Mouse (Mus musculus): Measurements from ENCODE around the gene Best3. TPM values are rescaled to one million over a fixed set of nuclear protein-coding genes. Genes with fewer than 3 reads are reported as not detected.
A peak's percentile ranks its signal among the peaks of the same experiment; 100 is the strongest.

Best3 gene
- 0.20 and 0.32 TPM in 2 replicates for polyA plus RNA-seq (2014; fragmentation: Nextera tagmentation; extraction: Ambion mirVana)

DNA sequence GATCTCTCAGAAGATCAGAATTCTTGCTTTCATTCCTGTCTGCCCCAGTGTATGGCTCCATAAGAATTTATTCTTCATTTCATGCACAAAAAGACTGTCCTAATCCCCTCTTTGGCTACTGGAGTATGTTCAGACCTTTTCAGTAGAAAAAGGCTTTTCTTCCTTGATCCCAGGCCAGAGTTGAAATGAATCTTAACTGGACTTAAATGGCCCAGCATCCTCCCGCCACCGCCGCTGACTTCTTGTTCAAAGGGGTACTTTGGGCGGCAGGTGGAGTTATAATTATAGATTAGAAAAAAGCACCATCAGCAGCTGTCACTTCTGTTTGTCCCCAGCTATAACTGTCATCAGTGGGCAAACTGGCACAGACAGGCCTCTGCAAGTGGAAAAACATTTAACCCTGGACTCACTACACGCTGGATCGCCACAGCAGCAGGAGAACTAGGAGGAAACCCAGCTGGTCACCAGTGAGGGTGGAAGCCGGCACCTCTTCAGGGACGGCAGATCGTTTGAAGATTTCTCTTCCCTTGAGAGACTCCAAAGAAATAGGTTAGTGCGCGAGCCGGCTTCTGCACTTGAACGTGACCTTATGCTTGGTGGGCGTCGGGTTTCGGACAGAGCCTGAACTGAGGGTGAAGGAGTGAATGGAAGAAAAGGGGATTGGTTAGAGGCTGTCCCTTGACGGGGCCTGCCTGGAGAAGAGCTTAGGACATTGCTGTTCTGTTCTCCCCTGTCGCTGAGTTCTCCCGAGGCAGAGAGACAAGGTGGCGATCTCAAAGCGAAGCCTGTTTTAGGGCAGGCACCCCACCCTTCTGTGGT lies at the start of gene Best3:
Gene Best3 (plus strand): TSS at position 51 of the 819 bp plus-strand sequence.
- Histone ChIP-seq H3K4me2 (ENCODE audit: low read depth, low read length) (no peak within 1 kb of the TSS), H3K4me3 (ENCODE audit: low read depth, low read length) (no peak within 1 kb of the TSS), H3K9me3 (replicated peaks; ENCODE audit: control insufficient read depth, low read length) (no peaks in the 10 kb centered on the region), H3K27ac (replicated peaks; ENCODE audit: low read depth, low read length) (no peak within 1 kb of the TSS), H3K27me3 (ENCODE audit: control insufficient read depth, insufficient read depth, low read length) (no peaks in the 10 kb centered on the region), H3K4me1 (ENCODE audit: control insufficient read depth, insufficient read depth, low read length) (no peaks in the 10 kb centered on the region), H3K9ac (replicated peaks; ENCODE audit: low read length) (no peak within 1 kb of the TSS), H3K36me3 (replicated peaks; ENCODE audit: control insufficient read depth, insufficient read depth, low read depth, low read length) (no peaks in the 10 kb centered on the region)
- DNase-seq (ENCODE audit: low spot score) = no peak
- no peak for ATAC-seq (replicated peaks; ENCODE audit: insufficient number of reproducible peaks, low FRiP score, low TSS enrichment, low read depth)
- 48% methylated on average over 21 of the region's 21 CpGs for WGBS

DNA sequence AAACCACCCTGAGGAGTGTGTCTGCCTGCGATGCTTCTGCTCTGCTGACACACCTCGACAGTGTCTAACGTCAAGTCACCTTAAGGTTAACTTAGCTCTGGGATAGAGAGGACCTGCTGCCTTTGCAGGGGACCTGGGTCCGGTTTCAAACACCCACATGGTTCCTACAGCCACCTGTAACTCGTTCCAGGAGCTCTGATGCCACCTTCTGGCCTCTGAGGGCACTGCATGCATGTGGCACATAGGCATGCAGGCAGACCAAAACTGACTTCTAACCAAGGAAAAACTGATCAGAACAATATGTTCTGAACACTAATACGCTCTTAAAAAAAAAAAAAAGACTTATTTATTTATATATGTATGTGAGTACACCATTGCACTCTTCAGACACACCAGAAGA lies 43.1 kb upstream of the Best3 start:
- no peaks in the 10 kb centered on the region for H3K27me3 ChIP-seq (ENCODE audit: control insufficient read depth, insufficient read depth, low read length)
- H3K4me1 ChIP-seq (ENCODE audit: control insufficient read depth, insufficient read depth, low read length) = no peaks in the 10 kb centered on the region
- H3K9ac ChIP-seq (replicated peaks; ENCODE audit: low read length) = no peak overlapping the region
- DNase-seq (ENCODE audit: low spot score) = no peak
- H3K36me3 ChIP-seq (replicated peaks; ENCODE audit: control insufficient read depth, insufficient read depth, low read depth, low read length) = no peaks in the 10 kb centered on the region; the same call in none of the 2 replicates
- ATAC-seq (replicated peaks; ENCODE audit: insufficient number of reproducible peaks, low FRiP score, low TSS enrichment, low read depth) = no peak
- H3K9me3 ChIP-seq (replicated peaks; ENCODE audit: control insufficient read depth, low read length) = no peaks in the 10 kb centered on the region
- no peak overlapping the region for H3K27ac ChIP-seq (replicated peaks; ENCODE audit: low read depth, low read length)
- WGBS = 91% methylated on average over 6 of the region's 6 CpGs
- H3K4me3 ChIP-seq (ENCODE audit: low read depth, low read length) = no peak overlapping the region
- no peak overlapping the region for H3K4me2 ChIP-seq (ENCODE audit: low read depth, low read length)

DNA sequence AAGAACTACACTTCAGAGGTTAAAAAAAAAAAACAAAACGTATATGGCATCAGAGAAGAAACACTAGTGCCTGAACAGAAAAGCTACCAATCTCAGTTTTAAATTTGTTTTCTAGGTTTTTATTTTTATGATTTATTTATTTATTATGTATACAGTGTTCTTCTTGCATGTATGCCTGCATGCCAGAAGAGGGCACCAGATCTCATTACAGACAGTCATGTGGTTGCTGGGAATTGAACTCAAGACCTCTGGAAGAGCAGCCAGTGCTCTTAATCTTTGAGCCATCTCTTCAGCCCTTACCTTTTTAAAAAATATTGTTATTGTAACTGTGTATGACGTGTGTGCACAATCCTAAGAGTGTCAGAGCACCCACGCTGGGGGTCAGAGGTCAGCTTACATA lies 42.0 kb upstream of the Best3 start:
- no peaks in the 10 kb centered on the region for H3K9me3 ChIP-seq (replicated peaks; ENCODE audit: control insufficient read depth, low read length)
- H3K27ac ChIP-seq (replicated peaks; ENCODE audit: low read depth, low read length) = no peak overlapping the region
- no peak overlapping the region for H3K4me3 ChIP-seq (ENCODE audit: low read depth, low read length)
- DNase-seq (ENCODE audit: low spot score) (no peak), ATAC-seq (replicated peaks; ENCODE audit: insufficient number of reproducible peaks, low FRiP score, low TSS enrichment, low read depth) (no peak)
- no peaks in the 10 kb centered on the region for H3K4me1 ChIP-seq (ENCODE audit: control insufficient read depth, insufficient read depth, low read length)
- no peaks in the 10 kb centered on the region for H3K27me3 ChIP-seq (ENCODE audit: control insufficient read depth, insufficient read depth, low read length)
- H3K36me3 ChIP-seq (replicated peaks; ENCODE audit: control insufficient read depth, insufficient read depth, low read depth, low read length) = no peaks in the 10 kb centered on the region; the same call in none of the 2 replicates
- no peak overlapping the region for H3K4me2 ChIP-seq (ENCODE audit: low read depth, low read length)
- WGBS = 74% methylated on average over 3 of the region's 3 CpGs
- H3K9ac ChIP-seq (replicated peaks; ENCODE audit: low read length) = no peak overlapping the region

DNA sequence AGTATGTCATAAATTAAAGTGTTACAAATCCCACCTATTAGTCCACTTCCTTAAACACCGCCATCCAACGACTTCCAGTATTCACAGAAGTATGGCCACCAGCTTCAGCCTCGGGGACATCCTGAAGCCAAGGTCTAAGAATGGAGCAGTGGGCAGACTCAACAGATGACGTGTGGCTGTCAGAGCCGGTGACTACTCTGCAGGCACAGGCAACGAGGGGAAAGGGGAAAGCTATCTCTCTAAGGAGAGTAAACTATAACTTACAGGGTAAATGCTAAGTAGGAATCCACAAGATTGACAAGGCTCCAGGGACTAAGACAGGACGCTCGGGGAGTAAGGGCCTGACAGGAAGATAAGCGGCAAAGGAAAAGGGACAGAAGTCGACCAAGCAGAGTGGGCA lies 41.2 kb upstream of the Best3 start:
- DNase-seq (ENCODE audit: low spot score) (no peak), ATAC-seq (replicated peaks; ENCODE audit: insufficient number of reproducible peaks, low FRiP score, low TSS enrichment, low read depth) (no peak)
- Histone ChIP-seq H3K4me2 (ENCODE audit: low read depth, low read length) (no peak overlapping the region), H3K9ac (replicated peaks; ENCODE audit: low read length) (no peak overlapping the region), H3K4me3 (ENCODE audit: low read depth, low read length) (no peak overlapping the region), H3K27ac (replicated peaks; ENCODE audit: low read depth, low read length) (no peak overlapping the region), H3K36me3 (replicated peaks; ENCODE audit: control insufficient read depth, insufficient read depth, low read depth, low read length) (no peaks in the 10 kb centered on the region; the same call in 1 of the 2 replicates), H3K9me3 (replicated peaks; ENCODE audit: control insufficient read depth, low read length) (no peaks in the 10 kb centered on the region), H3K27me3 (ENCODE audit: control insufficient read depth, insufficient read depth, low read length) (no peaks in the 10 kb centered on the region), H3K4me1 (ENCODE audit: control insufficient read depth, insufficient read depth, low read length) (no peaks in the 10 kb centered on the region)
- WGBS = 75% methylated on average over 10 of the region's 10 CpGs

DNA sequence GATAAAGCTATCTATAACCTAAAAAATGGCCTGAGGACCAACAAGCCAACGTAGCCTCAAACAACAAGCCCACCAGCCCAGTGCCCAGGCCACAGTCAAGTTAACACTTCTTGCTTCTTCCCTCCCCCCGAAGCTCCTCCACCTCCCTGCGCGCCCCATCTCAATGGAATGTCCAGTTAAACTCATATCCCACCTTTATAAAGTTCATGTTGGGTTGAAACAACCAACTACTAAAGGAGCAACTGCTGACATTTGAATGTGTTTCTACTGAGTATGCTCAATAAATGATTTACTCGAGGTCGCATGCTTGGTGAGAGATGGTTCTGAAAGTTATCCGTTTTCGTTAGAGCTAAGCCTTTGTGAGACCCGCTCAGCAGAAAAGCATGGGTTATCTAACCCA lies 37.7 kb upstream of the Best3 start:
- ATAC-seq (replicated peaks; ENCODE audit: insufficient number of reproducible peaks, low FRiP score, low TSS enrichment, low read depth) (no peak), DNase-seq (ENCODE audit: low spot score) (no peak)
- H3K4me1 ChIP-seq (ENCODE audit: control insufficient read depth, insufficient read depth, low read length) = no peaks in the 10 kb centered on the region
- H3K27me3 ChIP-seq (ENCODE audit: control insufficient read depth, insufficient read depth, low read length) = no peaks in the 10 kb centered on the region
- H3K9me3 ChIP-seq (replicated peaks; ENCODE audit: control insufficient read depth, low read length) = no peaks in the 10 kb centered on the region
- no peak overlapping the region for H3K27ac ChIP-seq (replicated peaks; ENCODE audit: low read depth, low read length)
- H3K4me3 ChIP-seq (ENCODE audit: low read depth, low read length) = no peak overlapping the region
- H3K36me3 ChIP-seq (replicated peaks; ENCODE audit: control insufficient read depth, insufficient read depth, low read depth, low read length) = no peaks in the 10 kb centered on the region
- no peak overlapping the region for H3K9ac ChIP-seq (replicated peaks; ENCODE audit: low read length)
- WGBS = 83% methylated on average over 9 of the region's 9 CpGs
- peak overlapping the region; percentile 82; the same call in 1 of the 2 replicates for H3K4me2 ChIP-seq (ENCODE audit: low read depth, low read length)

DNA sequence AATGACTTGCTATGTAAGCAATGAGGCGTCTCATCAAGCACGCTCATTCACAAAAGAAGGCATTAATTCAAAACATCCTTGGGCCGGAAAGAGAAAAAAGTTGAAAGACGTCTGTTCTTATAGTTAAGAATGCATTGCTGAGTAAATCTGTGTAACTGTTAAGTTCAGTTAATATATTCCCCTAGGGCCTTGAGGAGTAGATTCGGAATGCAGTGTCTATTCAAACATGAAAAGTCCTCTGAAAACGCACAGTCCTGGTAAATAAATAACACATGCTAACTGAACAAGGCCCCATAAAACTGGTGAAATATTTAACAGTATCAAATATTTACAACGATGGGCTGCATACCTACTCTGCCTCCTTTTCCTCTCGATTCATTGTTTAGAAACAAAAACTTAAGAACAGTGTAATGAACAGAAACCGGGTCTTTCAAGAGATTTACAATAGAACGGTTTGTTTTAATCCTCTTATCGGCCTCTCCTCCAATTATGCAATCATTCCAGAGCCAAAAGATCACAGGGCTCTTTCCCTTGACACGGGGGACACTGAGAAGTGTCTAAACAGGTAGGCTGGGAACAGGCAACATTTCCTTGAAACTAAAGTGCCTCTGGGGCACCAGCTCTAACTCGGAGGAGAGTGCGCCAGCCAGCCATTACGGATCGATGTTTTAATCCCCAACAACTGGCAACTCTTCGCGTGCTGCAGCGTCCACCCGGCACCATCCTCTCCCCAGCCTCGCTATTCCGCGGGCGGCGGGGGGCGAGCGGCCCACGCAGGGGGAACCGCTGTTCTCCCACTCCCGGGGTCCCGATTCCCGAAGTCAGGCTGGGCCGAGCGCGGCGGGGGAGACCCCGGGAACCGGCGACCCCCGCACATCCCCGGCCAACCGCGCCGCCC lies 36.8 kb upstream of the Best3 start:
- Histone ChIP-seq H3K4me3 (ENCODE audit: low read depth, low read length) (peak overlapping the region; percentile 78), H3K27ac (replicated peaks; ENCODE audit: low read depth, low read length) (peak overlapping the region; percentile 72), H3K36me3 (replicated peaks; ENCODE audit: control insufficient read depth, insufficient read depth, low read depth, low read length) (no peaks in the 10 kb centered on the region), H3K9me3 (replicated peaks; ENCODE audit: control insufficient read depth, low read length) (no peaks in the 10 kb centered on the region), H3K4me2 (ENCODE audit: low read depth, low read length) (peak overlapping the region; percentile 82), H3K4me1 (ENCODE audit: control insufficient read depth, insufficient read depth, low read length) (no peaks in the 10 kb centered on the region), H3K9ac (replicated peaks; ENCODE audit: low read length) (peak overlapping the region; percentile 82), H3K27me3 (ENCODE audit: control insufficient read depth, insufficient read depth, low read length) (no peaks in the 10 kb centered on the region)
- WGBS = under 1% methylated on average over 33 of the region's 44 CpGs
- ATAC-seq (replicated peaks; ENCODE audit: insufficient number of reproducible peaks, low FRiP score, low TSS enrichment, low read depth) = peak; percentile 30
- peak; percentile 58 for DNase-seq (ENCODE audit: low spot score)

DNA sequence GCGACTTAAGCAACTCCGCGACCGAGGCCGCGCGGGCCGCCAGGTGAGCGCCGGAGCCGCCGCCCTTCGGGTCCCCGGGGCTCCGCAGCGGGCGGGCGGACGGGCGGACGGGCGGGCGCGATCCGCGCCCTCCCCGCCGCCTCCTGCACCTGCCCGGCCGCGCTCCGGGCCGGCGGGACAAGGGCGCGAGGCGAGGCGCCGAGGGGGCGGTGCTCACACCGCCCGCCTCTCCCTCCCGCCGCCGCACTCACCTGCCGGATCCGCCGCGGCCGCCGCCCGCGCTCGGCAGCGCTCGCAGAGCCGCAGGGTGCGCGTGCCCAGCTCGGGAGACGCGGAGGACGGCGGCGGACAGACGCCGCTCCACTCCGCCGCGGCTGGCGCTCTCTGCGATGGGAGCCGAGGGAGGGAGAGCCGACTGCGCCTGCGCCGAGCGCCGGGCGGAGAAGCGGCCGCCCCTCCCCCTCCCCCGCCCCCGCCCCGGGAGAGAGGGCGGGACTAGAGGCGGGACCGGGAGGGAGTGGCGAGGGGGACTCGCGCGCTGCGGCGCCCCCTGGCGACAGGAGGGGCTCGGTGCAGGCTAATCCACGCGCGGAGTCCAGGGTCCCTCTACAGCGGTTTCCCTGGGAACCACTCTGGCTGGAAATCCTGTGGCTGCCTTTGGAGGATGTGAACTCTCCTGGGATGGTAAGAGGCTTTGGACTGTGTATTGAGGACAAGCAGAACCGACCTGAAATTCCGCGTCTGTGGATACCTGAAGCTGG lies 35.9 kb upstream of the Best3 start, which contains the start of gene Rab3ip:
Gene Rab3ip (minus strand): TSS at position 761 of the 761 bp plus-strand sequence.
- peak within 1 kb of the TSS; percentile 82 for H3K9ac ChIP-seq (replicated peaks; ENCODE audit: low read length)
- peak within 1 kb of the TSS; percentile 78 for H3K4me3 ChIP-seq (ENCODE audit: low read depth, low read length)
- H3K4me1 ChIP-seq (ENCODE audit: control insufficient read depth, insufficient read depth, low read length) = no peaks in the 10 kb centered on the region
- H3K36me3 ChIP-seq (replicated peaks; ENCODE audit: control insufficient read depth, insufficient read depth, low read depth, low read length) = no peaks in the 10 kb centered on the region
- no peaks in the 10 kb centered on the region for H3K27me3 ChIP-seq (ENCODE audit: control insufficient read depth, insufficient read depth, low read length)
- no peaks in the 10 kb centered on the region for H3K9me3 ChIP-seq (replicated peaks; ENCODE audit: control insufficient read depth, low read length)
- H3K27ac ChIP-seq (replicated peaks; ENCODE audit: low read depth, low read length) = peak within 1 kb of the TSS; percentile 72
- ATAC-seq (replicated peaks; ENCODE audit: insufficient number of reproducible peaks, low FRiP score, low TSS enrichment, low read depth) (peak; percentile 90), DNase-seq (ENCODE audit: low spot score) (peak; percentile 93)
- peak within 1 kb of the TSS; percentile 82 for H3K4me2 ChIP-seq (ENCODE audit: low read depth, low read length)
- WGBS = 1% methylated on average over 52 of the region's 103 CpGs
